Mouse (Mus musculus) kidney, adult 2 months (tissue): ENCODE measurements around the gene Gm12695. TPM values are rescaled to one million over a fixed set of nuclear protein-coding genes. Genes with fewer than 3 reads are reported as not detected.

Experiments
- DNase-seq: peaks from one replicate; pipeline ENCODE4 v3.0.0; 2021
- H3K27ac ChIP-seq: fragments of 200-500 bp; 2 replicates; pipeline ENCODE4 v1.5.1; 2012; ENCODE audit warnings: low read depth, low read length, control low read depth, inconsistent platforms; ENCODE audit not compliant: insufficient read depth
- H3K27me3 ChIP-seq: fragments of 200-500 bp; replicated peaks from 2 replicates; pipeline ENCODE4 v1.6.1; 2012; ENCODE audit warnings: mild to moderate bottlenecking, moderate library complexity, low read length, inconsistent platforms; ENCODE audit not compliant: control insufficient read depth, insufficient read depth
- H3K36me3 ChIP-seq: fragments of 200-500 bp; 2 replicates; pipeline ENCODE4 v1.6.1; 2012; ENCODE audit warnings: mild to moderate bottlenecking, moderate library complexity, low read length, inconsistent platforms; ENCODE audit not compliant: control insufficient read depth, insufficient read depth
- H3K4me1 ChIP-seq: fragments of 200-500 bp; 2 replicates; pipeline ENCODE4 v1.6.1; 2011; ENCODE audit warnings: low read length; ENCODE audit not compliant: control insufficient read depth, insufficient read depth
- H3K4me3 ChIP-seq: fragments of 200-500 bp; 2 replicates; pipeline ENCODE4 v1.5.1; 2011; ENCODE audit warnings: mild to moderate bottlenecking, low read depth, low read length, control low read depth; ENCODE audit not compliant: insufficient read depth
- CTCF ChIP-seq: fragments of 200-500 bp; conservative IDR thresholded peaks from 2 replicates; pipeline ENCODE4 v1.5.1; 2011; ENCODE audit warnings: low read depth, mild to moderate bottlenecking, control low read depth, low read length, moderate library complexity, mixed read lengths; ENCODE audit not compliant: insufficient read depth, insufficient read length
- POLR2A ChIP-seq: fragments of 200-500 bp; IDR thresholded peaks from one replicate; pipeline ENCODE4 v1.6.1; 2011; ENCODE audit warnings: low read depth, low read length, control low read depth
- WGBS: fragments of 180-500 bp; shearing (Covaris S2); methylation state at CpG from one replicate; pipeline ENCODE4 v1.1.7; 2018; 5-methylcytosine and 5-hydroxymethylcytosine counted together
- polyA plus RNA-seq: library from polyadenylated mRNA; depleted of rRNA; stranded (reverse); fragments of >200 nt; gene quantifications from 2 replicates; pipeline ENCODE4 v1.2.3, GENCODE M21; 2012; rRNA removed

Gene Gm12695
- polyA plus RNA-seq, 1 experiment, result not detected

- WGBS, result 80% methylated on average over 15 of the region's 15 CpGs
- DNase-seq, result no peak
- Histone ChIP-seq H3K4me1 (no peaks in the 10 kb centered on the region), H3K4me3 (no peak overlapping the region), H3K36me3 (no peaks in the 10 kb centered on the region), H3K27ac (no peak overlapping the region), H3K27me3 (no peaks in the 10 kb centered on the region)
- no peak for TF ChIP-seq POLR2A
- TF ChIP-seq CTCF, result no peak
Measured at GRCm38 (mm10) chr4:96697511-96698217, 87.3 kb downstream of the Gm12695 start.

- Histone ChIP-seq H3K4me3 (no peak overlapping the region), H3K36me3 (no peaks in the 10 kb centered on the region), H3K27me3 (no peaks in the 10 kb centered on the region), H3K27ac (no peak overlapping the region), H3K4me1 (no peaks in the 10 kb centered on the region)
- DNase-seq, result peak; percentile 31
- 29% methylated on average over 13 of the region's 13 CpGs for WGBS
- no peak for TF ChIP-seq POLR2A
- TF ChIP-seq CTCF, result peak; percentile 54
Measured at GRCm38 (mm10) chr4:96696614-96697360, 88.2 kb downstream of the Gm12695 start.

- Histone ChIP-seq H3K27ac (no peak overlapping the region), H3K27me3 (no peaks in the 10 kb centered on the region), H3K4me3 (no peak overlapping the region), H3K36me3 (no peaks in the 10 kb centered on the region), H3K4me1 (no peaks in the 10 kb centered on the region)
- no peak for DNase-seq
- no peak for TF ChIP-seq POLR2A
- no peak for TF ChIP-seq CTCF
- 79% methylated on average over 2 of the region's 2 CpGs for WGBS
Measured at GRCm38 (mm10) chr4:96687358-96687803, 97.6 kb downstream of the Gm12695 start.

DNA sequence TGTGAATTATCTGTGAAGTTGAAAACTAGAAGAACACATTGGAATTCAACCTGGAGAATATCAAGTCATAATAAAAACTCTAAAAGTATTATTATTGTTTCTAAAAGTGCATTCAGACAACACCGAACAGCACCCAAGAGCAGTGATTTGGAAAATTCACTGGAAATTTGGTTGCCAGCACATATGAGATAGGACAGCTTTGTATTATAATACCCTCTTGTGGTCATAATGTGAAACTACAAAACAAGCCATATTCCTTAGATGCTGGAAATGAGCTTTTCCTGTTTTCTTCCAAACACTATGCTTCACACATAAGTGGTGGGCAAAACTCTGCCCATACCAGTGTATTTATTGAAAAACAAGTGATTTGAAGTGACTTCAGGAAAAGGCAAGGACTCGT lies 101.5 kb downstream of the Gm12695 start:
- no peak overlapping the region for H3K27ac ChIP-seq
- TF ChIP-seq POLR2A (no peak), CTCF (0 out of 2 replicates have a peak, but pooled peaks have one; percentile 22)
- no peak overlapping the region for H3K4me3 ChIP-seq
- H3K36me3 ChIP-seq, result no peaks in the 10 kb centered on the region
- H3K4me1 ChIP-seq, result 0 out of 2 replicates have a peak, but pooled peaks cover 2% of the 10 kb centered on the region
- WGBS, result 32% methylated on average over 2 of the region's 2 CpGs
- peak; percentile 19 for DNase-seq
- H3K27me3 ChIP-seq, result no peaks in the 10 kb centered on the region

GRCm38 (mm10) chr4:96680966-96681365 lies 104.0 kb downstream of the Gm12695 start:
- H3K4me3 ChIP-seq, result no peak overlapping the region
- H3K36me3 ChIP-seq, result no peaks in the 10 kb centered on the region
- H3K27me3 ChIP-seq, result no peaks in the 10 kb centered on the region
- DNase-seq, result no peak
- 0 out of 2 replicates have a peak, but pooled peaks cover 2% of the 10 kb centered on the region for H3K4me1 ChIP-seq
- no peak for TF ChIP-seq CTCF
- no peak for TF ChIP-seq POLR2A
- no peak overlapping the region for H3K27ac ChIP-seq

DNA sequence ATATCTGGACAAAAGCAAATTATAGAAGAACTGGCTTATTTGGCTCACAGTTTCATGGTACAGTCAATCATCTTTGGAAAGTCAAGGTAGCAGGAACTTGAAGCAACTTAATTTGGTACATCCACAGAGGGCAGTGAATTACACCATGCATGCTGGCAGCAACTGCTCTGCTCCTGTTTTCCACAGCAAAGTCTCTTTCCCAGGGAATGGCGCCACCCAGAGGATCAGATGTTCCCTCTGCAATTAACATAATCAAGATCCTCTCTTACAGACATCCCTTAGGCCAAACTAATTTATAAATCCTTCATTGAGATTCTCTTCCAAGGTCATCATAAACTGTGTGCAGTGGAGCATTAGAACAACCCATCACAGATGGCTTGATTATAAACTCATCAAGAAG lies 104.8 kb downstream of the Gm12695 start:
- WGBS, result 31% methylated on average over 1 of the region's 1 CpGs
- no peak overlapping the region for H3K27ac ChIP-seq
- DNase-seq, result peak; percentile 59
- H3K4me1 ChIP-seq, result 0 out of 2 replicates have a peak, but pooled peaks cover 2% of the 10 kb centered on the region
- H3K27me3 ChIP-seq, result no peaks in the 10 kb centered on the region
- H3K4me3 ChIP-seq, result no peak overlapping the region
- TF ChIP-seq CTCF (peak; percentile 71), POLR2A (no peak)
- H3K36me3 ChIP-seq, result no peaks in the 10 kb centered on the region

Other genes starting within 250 kb of the Gm12695 start
- 7.1 and 8.4 TPM in 2 replicates for gene Cyp2j6, start 231.5 kb downstream of the Gm12695 start, polyA plus RNA-seq
- gene Cyp2j9, start 193.6 kb downstream of the Gm12695 start, polyA plus RNA-seq, result 6.7 and 9.8 TPM in 2 replicates
- gene Cyp2j5, start 121.0 kb downstream of the Gm12695 start, polyA plus RNA-seq, result 315 and 329 TPM in 2 replicates